Mouse (Mus musculus): ENCODE data around the gene Plau. TPM values are rescaled to one million over a fixed set of nuclear protein-coding genes. Genes with fewer than 3 reads are reported as not detected.

The Plau gene
- polyA plus RNA-seq, 1 experiment from 2014 or later = 0.83 TPM

DNA sequence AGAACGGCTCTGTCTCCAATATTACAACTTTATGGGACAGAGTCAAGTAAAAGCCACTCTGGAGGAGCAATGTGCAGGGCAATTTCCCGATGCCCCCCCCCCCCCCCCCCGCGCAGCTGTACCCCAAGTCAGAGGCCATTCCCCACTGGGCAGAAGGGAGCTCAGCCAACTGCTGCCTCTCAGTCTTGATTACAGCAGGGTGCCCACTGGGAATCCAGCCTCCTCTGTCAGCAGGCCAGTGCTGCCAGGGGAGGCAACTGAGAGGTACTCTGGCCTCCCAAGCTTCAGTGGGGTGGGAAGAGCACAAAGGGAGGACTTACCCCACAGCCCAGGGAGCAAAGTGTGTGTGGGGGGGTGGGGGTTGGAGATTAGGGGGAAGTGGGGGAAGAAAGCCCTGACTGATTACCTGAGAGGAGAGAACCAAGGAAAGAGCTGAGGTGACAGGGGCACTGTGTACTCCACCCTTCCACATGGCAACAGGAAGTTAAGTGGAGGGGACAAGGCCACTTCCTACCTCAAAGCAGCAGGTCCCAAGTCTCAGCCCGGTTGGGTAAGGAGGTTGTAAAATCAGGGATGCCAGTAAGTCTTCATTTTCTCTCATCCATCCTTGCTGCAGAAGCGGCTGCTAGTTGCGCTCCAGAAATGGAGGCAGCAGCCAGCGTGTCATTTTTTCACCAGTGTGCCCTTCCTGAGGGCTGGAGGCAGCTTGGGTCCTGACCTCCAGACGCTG lies 40.9 kb upstream of the Plau start:
- peaks cover 57% of the 10 kb centered on the region for H3K4me1 ChIP-seq
- 0 out of 2 replicates have a peak overlapping the region, but pooled peaks have one; percentile 13 for H3K4me2 ChIP-seq
- no peak overlapping the region for H3K4me3 ChIP-seq (replicated peaks)
- no peak overlapping the region for H3K9ac ChIP-seq (replicated peaks)
- WGBS = 46% methylated on average over 7 of the region's 9 CpGs
- no peaks in the 10 kb centered on the region for H3K9me3 ChIP-seq (replicated peaks)
- H3K27me3 ChIP-seq (replicated peaks) = no peaks in the 10 kb centered on the region
- peak overlapping the region; percentile 34; the same call in 1 of the 2 replicates for H3K27ac ChIP-seq (replicated peaks)
- 0 out of 2 replicates have a peak, but pooled peaks cover 8% of the 10 kb centered on the region for H3K36me3 ChIP-seq
- ATAC-seq (ENCODE audit: low FRiP score) = no peak

DNA sequence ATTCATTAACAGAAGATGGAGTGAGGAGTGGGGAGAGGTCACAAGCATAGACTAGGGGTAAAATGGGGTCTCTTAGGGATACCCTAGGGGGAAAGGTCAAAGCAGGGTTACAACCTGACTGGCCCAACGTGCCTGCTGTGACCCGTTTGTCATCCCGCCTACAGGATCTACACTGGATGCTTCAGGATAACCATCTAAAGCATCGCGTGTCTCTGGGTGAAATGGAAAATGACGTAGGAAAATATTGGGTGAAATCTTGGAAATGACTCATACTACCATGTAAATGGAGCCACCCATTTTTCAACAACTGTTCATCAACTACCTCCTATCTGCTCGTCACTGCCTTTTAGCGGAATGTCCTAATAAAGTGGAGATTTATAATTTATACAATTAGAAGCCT lies 40.3 kb upstream of the Plau start:
- Histone ChIP-seq H3K4me2 (0 out of 2 replicates have a peak overlapping the region, but pooled peaks have one; percentile 19), H3K4me3 (replicated peaks) (no peak overlapping the region), H3K4me1 (peaks cover 52% of the 10 kb centered on the region), H3K27ac (replicated peaks) (peak overlapping the region; percentile 34; the same call in 1 of the 2 replicates), H3K27me3 (replicated peaks) (no peaks in the 10 kb centered on the region), H3K9me3 (replicated peaks) (no peaks in the 10 kb centered on the region), H3K9ac (replicated peaks) (no peak overlapping the region), H3K36me3 (0 out of 2 replicates have a peak, but pooled peaks cover 3% of the 10 kb centered on the region)
- WGBS = 62% methylated on average over 8 of the region's 8 CpGs
- ATAC-seq (ENCODE audit: low FRiP score) = no peak

DNA sequence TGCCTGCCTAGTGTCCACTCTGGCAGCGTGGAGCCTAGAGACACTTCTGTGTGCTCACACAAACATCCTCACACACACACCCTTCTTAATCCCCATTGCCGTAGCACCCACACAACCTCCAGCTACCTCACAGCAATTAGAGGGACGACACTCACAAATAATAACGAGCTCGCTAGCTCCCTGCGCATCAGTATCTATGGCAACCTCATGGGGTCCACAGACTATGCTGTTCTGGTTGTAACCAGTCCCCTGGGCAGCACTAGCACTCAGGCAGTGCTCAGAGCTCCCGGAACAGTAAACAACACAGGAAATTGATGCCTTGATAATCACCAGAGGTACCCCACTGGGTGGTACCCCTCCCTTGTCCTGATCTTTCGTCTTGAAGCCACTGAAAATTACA lies 39.8 kb upstream of the Plau start:
- Histone ChIP-seq H3K9me3 (replicated peaks) (no peaks in the 10 kb centered on the region), H3K4me1 (peaks cover 47% of the 10 kb centered on the region), H3K36me3 (no peaks in the 10 kb centered on the region), H3K27ac (replicated peaks) (peak overlapping the region; percentile 34; the same call in 1 of the 2 replicates), H3K4me2 (peak overlapping the region; percentile 19), H3K9ac (replicated peaks) (no peak overlapping the region), H3K27me3 (replicated peaks) (no peaks in the 10 kb centered on the region), H3K4me3 (replicated peaks) (no peak overlapping the region)
- ATAC-seq (ENCODE audit: low FRiP score) = no peak
- WGBS = 14% methylated on average over 8 of the region's 8 CpGs

DNA sequence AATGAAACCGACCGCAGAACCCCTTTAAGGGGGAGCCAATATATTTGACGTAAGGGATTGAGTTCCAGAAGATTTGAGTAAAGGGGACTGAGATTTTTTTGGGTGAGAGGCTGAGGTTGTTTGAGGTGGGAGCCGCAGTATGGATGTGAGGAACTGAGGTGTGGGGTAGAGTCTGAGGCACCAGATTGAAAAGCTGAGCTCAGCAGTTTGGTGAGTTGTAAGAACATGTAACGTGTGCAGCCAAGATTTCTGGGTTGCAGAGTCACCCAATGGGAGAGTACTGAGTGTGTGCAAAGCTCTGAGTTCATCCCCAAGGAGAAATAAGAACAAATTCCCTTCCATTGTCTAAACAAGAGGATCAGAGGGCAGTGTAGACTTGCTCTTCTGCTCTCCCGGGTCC lies 38.2 kb upstream of the Plau start:
- no peaks in the 10 kb centered on the region for H3K36me3 ChIP-seq
- H3K4me1 ChIP-seq = peaks cover 34% of the 10 kb centered on the region
- no peak overlapping the region for H3K4me2 ChIP-seq
- H3K9me3 ChIP-seq (replicated peaks) = no peaks in the 10 kb centered on the region
- no peak for ATAC-seq (ENCODE audit: low FRiP score)
- no peak overlapping the region for H3K27ac ChIP-seq (replicated peaks)
- WGBS = 86% methylated on average over 6 of the region's 6 CpGs
- H3K27me3 ChIP-seq (replicated peaks) = no peaks in the 10 kb centered on the region
- H3K9ac ChIP-seq (replicated peaks) = no peak overlapping the region
- no peak overlapping the region for H3K4me3 ChIP-seq (replicated peaks)

DNA sequence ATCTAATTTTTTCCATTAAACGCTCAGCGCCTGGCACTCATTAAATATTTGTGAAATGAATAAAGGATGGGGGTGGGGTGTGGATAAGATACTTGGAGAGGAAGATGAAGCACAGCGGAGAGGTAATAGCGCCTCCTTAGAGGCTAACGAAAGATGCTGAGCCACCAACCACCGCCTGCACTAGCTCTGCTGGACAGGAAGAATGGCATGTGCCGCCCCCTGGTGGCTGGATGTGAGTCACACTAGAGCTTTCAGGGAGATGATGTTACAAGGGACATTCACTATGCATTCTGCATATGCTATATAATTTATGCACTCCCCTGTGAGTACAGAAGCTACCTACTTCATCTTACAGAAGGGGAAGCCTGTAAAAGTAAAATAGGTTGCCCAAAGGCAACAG lies 37.7 kb upstream of the Plau start:
- 11% methylated on average over 7 of the region's 7 CpGs for WGBS

DNA sequence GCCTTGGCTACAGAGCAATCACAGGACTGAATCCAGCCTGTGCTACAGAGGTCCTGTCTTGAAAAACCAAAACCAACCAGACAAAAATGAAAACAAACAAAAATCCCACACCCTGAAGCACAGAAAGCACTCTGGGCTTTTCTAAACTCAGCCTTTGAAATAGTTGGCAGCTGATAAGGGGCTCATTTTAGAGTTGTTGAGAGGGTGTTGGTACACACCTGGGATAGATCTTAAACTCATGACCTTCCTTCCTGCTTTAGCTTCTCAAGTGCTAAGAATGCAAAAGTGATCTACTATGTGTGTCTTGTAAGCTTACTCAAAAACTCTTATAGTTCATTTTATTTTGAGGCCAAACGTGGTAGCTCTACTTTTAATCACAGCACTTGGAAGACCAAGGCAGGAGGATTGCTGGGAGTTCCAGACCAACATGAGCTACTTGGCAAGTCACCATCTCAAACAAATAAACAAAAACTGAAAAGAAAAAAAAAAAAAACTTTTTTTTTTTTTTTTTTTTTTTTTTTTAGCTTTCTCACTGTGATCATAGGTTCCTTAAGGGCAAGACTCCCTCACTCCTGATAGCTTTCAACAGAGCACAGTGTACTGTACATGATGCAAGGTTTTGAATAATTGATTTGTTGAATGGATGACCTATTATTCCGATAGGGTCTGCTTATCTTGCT lies 33.4 kb upstream of the Plau start:
- Histone ChIP-seq H3K27ac (replicated peaks) (no peak overlapping the region), H3K9me3 (replicated peaks) (no peaks in the 10 kb centered on the region), H3K4me1 (peaks cover 8% of the 10 kb centered on the region), H3K9ac (replicated peaks) (no peak overlapping the region), H3K27me3 (replicated peaks) (no peaks in the 10 kb centered on the region), H3K4me2 (no peak overlapping the region), H3K36me3 (no peaks in the 10 kb centered on the region), H3K4me3 (replicated peaks) (no peak overlapping the region)
- no peak; the same call in 1 of the 2 replicates for ATAC-seq (ENCODE audit: low FRiP score)
- 38% methylated on average over 2 of the region's 2 CpGs for WGBS

More for the DNA sequence above, 37.7 kb upstream of the Plau start:
- Histone ChIP-seq H3K4me1 (peaks cover 34% of the 10 kb centered on the region), H3K27me3 (replicated peaks) (no peaks in the 10 kb centered on the region), H3K36me3 (no peaks in the 10 kb centered on the region), H3K4me3 (replicated peaks) (no peak overlapping the region), H3K9ac (replicated peaks) (no peak overlapping the region), H3K4me2 (no peak overlapping the region), H3K27ac (replicated peaks) (no peak overlapping the region), H3K9me3 (replicated peaks) (no peaks in the 10 kb centered on the region)
- ATAC-seq (ENCODE audit: low FRiP score) = no peak

DNA sequence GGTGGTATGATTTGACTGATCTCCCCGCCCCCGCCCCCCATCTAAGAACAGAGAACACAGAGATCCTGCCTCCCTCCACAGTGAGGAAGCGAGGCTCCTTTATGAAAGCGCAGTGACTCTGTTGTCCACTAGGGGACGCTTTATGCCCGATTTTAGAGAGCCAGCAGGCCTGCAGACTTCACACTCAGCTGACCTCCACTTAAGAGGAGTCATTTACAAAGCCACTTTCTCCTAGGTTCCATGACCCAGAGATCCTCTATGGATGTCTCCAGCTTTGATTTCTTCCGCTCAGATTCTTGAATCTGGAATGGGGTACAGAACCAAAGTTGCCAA lies 32.9 kb upstream of the Plau start:
- Histone ChIP-seq H3K4me3 (replicated peaks) (no peak overlapping the region), H3K9me3 (replicated peaks) (no peaks in the 10 kb centered on the region), H3K4me2 (no peak overlapping the region), H3K36me3 (no peaks in the 10 kb centered on the region), H3K4me1 (peaks cover 8% of the 10 kb centered on the region), H3K27ac (replicated peaks) (no peak overlapping the region), H3K27me3 (replicated peaks) (no peaks in the 10 kb centered on the region), H3K9ac (replicated peaks) (no peak overlapping the region)
- 5% methylated on average over 7 of the region's 7 CpGs for WGBS
- ATAC-seq (ENCODE audit: low FRiP score) = no peak; the same call in 1 of the 2 replicates

DNA sequence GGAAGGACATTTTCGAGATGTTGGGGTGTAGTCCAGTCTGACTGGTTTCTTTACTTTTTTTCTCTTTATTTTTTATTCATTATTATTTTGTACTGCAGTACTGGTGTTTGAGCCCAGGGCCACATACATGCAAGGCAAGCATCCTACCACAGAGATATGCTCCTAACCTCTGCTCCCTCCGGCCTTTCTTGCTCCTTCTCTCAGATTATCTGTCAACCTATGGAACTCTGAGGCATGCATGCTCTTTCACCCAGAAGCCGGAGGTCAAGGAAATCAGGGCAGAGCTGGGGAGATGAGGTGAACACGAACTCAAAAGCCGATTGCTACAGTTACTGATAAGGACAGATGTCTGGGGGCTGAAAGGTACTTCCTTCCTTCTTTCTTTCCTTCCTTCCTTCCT lies 32.0 kb upstream of the Plau start:
- peaks cover 8% of the 10 kb centered on the region for H3K4me1 ChIP-seq
- H3K27me3 ChIP-seq (replicated peaks) = no peaks in the 10 kb centered on the region
- no peak for ATAC-seq (ENCODE audit: low FRiP score)
- WGBS = 83% methylated on average over 5 of the region's 5 CpGs
- no peak overlapping the region for H3K4me3 ChIP-seq (replicated peaks)
- H3K27ac ChIP-seq (replicated peaks) = no peak overlapping the region
- no peaks in the 10 kb centered on the region for H3K9me3 ChIP-seq (replicated peaks)
- H3K9ac ChIP-seq (replicated peaks) = no peak overlapping the region
- no peaks in the 10 kb centered on the region for H3K36me3 ChIP-seq
- no peak overlapping the region for H3K4me2 ChIP-seq

DNA sequence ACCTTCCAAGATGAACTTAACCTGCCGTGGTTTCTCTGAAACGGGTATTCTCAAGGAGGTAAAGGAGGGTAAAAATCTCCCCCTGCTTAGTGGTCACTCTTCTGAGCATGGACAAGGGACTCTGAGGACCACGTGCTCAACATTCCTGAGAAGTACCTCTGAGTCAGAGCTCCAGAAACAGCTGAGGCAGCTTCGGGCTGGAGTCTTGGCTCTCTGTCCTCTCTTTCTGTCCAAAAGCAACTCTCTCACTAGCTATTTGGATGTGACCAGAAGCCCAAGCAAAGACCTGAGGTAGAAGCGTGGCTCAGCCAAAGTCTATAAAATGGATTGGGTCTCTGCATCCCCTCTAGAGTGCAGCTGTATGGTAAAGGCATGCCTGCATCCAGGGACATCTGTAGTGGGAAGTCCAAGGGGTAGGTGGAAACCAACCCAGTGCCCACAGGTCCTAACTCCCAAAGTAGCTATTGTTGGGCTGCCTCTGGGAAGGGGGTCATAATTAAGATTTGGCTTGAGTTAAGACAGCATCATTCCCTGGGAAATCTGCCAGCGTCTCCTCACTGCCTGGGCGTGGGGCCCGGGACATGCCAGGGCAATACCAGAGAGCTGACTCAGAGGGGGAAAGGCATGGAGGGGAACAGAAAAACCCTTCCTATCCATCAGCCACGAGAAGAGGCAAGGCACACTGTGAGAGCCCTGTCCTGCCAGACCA lies 31.3 kb upstream of the Plau start:
- ATAC-seq (ENCODE audit: low FRiP score) = no peak
- Histone ChIP-seq H3K4me3 (replicated peaks) (no peak overlapping the region), H3K9me3 (replicated peaks) (no peaks in the 10 kb centered on the region), H3K4me1 (peaks cover 8% of the 10 kb centered on the region), H3K9ac (replicated peaks) (no peak overlapping the region), H3K27ac (replicated peaks) (peak overlapping the region; percentile 37; the same call in 1 of the 2 replicates), H3K27me3 (replicated peaks) (no peaks in the 10 kb centered on the region), H3K4me2 (no peak overlapping the region), H3K36me3 (no peaks in the 10 kb centered on the region)
- 72% methylated on average over 9 of the region's 9 CpGs for WGBS

GRCm38 (mm10) chr14:20806116-20806840 lies 30.2 kb upstream of the Plau start:
- Histone ChIP-seq H3K36me3 (no peaks in the 10 kb centered on the region), H3K27ac (replicated peaks) (no peak overlapping the region), H3K27me3 (replicated peaks) (no peaks in the 10 kb centered on the region), H3K4me3 (replicated peaks) (no peak overlapping the region), H3K4me2 (no peak overlapping the region), H3K9me3 (replicated peaks) (no peaks in the 10 kb centered on the region), H3K4me1 (peaks cover 8% of the 10 kb centered on the region), H3K9ac (replicated peaks) (no peak overlapping the region)
- 89% methylated on average over 14 of the region's 14 CpGs for WGBS
- no peak for ATAC-seq (ENCODE audit: low FRiP score)

DNA sequence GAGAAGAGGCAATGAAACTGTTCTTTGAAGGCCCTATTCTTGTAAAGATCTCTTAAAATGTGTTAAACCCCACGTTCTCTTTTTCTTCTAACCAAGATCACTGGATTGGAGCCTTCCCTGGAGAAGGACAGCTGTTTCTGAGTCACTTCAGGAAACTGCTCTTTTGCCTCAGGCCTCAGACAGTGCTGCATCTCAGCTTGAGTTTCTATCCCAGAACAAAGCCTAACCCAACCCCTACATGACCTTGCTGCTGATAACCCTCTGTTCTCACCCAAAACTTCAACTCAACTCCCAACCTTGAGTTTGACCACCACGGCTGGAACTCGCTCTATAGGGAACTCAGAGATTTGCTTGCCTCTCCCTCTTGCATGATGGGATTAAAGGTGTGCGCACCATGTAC lies 27.1 kb upstream of the Plau start:
- no peaks in the 10 kb centered on the region for H3K9me3 ChIP-seq (replicated peaks)
- no peak for ATAC-seq (ENCODE audit: low FRiP score)
- H3K36me3 ChIP-seq = no peaks in the 10 kb centered on the region
- no peak overlapping the region for H3K4me3 ChIP-seq (replicated peaks)
- H3K4me2 ChIP-seq = no peak overlapping the region
- 81% methylated on average over 4 of the region's 4 CpGs for WGBS
- H3K27ac ChIP-seq (replicated peaks) = no peak overlapping the region
- no peak overlapping the region for H3K9ac ChIP-seq (replicated peaks)
- no peaks in the 10 kb centered on the region for H3K27me3 ChIP-seq (replicated peaks)
- peaks cover 8% of the 10 kb centered on the region for H3K4me1 ChIP-seq
